Mouse (Mus musculus): ENCODE results near the gene Kdm6b. TPM values are rescaled to one million over a fixed set of nuclear protein-coding genes. Genes with fewer than 3 reads are reported as not detected.

Kdm6b gene
- polyA plus RNA-seq, 1 experiment from 2014 or later = 13.1 TPM

GRCm38 (mm10) chr11:69414421-69415326 is 1.2 kb upstream of the Kdm6b start:
- no peaks in the 10 kb centered on the region for H3K9me3 ChIP-seq (ENCODE audit: control insufficient read depth, low read length)
- peaks cover 2% of the 10 kb centered on the region; the same call in 1 of the 2 replicates for H3K36me3 ChIP-seq (ENCODE audit: control insufficient read depth, insufficient read depth, low read length)
- ATAC-seq (ENCODE audit: low FRiP score, low TSS enrichment) (no peak), DNase-seq (ENCODE audit: low spot score) (no peak)
- peak overlapping the region; percentile 98 for H3K27ac ChIP-seq (replicated peaks)
- WGBS = 14% methylated on average over 4 of the region's 4 CpGs
- H3K4me1 ChIP-seq (replicated peaks; ENCODE audit: control insufficient read depth, insufficient read depth) = peaks cover 20% of the 10 kb centered on the region
- peak overlapping the region; percentile 79 for H3K9ac ChIP-seq (ENCODE audit: low read length)
- no peak for TF ChIP-seq EP300 (optimal IDR thresholded peaks at IDR 0.05)
- H3K4me3 ChIP-seq (ENCODE audit: low read depth, low read length) = peak overlapping the region; percentile 59
- peak overlapping the region; percentile 97 for H3K4me2 ChIP-seq (replicated peaks; ENCODE audit: low read depth)
- no peaks in the 10 kb centered on the region for H3K27me3 ChIP-seq (ENCODE audit: control insufficient read depth, insufficient read depth, low read length)

GRCm38 (mm10) chr11:69412548-69412947 is 927 bp downstream of the Kdm6b start:
- Histone ChIP-seq H3K27ac (replicated peaks) (0 out of 2 replicates have a peak overlapping the region, but pooled peaks have one; percentile 18), H3K4me3 (ENCODE audit: low read depth, low read length) (no peak overlapping the region), H3K9me3 (ENCODE audit: control insufficient read depth, low read length) (no peaks in the 10 kb centered on the region), H3K9ac (ENCODE audit: low read length) (0 out of 2 replicates have a peak overlapping the region, but pooled peaks have one; percentile 8), H3K36me3 (ENCODE audit: control insufficient read depth, insufficient read depth, low read length) (peaks cover 2% of the 10 kb centered on the region; the same call in 1 of the 2 replicates), H3K4me1 (replicated peaks; ENCODE audit: control insufficient read depth, insufficient read depth) (peaks cover 24% of the 10 kb centered on the region), H3K4me2 (replicated peaks; ENCODE audit: low read depth) (peak overlapping the region; percentile 14; the same call in 1 of the 2 replicates), H3K27me3 (ENCODE audit: control insufficient read depth, insufficient read depth, low read length) (no peaks in the 10 kb centered on the region)
- WGBS = 46% methylated on average over 7 of the region's 7 CpGs
- no peak for ATAC-seq (ENCODE audit: low FRiP score, low TSS enrichment)
- TF ChIP-seq EP300 (optimal IDR thresholded peaks at IDR 0.05) (no peak), CTCF (IDR thresholded peaks at IDR 0.05; ENCODE audit: low read depth) (no peak)
- no peak for DNase-seq (ENCODE audit: low spot score)

- H3K36me3 ChIP-seq (ENCODE audit: control insufficient read depth, insufficient read depth, low read length) = peaks cover 9% of the 10 kb centered on the region
- DNase-seq (ENCODE audit: low spot score) (peak; percentile 91), ATAC-seq (ENCODE audit: low FRiP score, low TSS enrichment) (peak; percentile 20)
- peak overlapping the region; percentile 84 for H3K9ac ChIP-seq (ENCODE audit: low read length)
- TF ChIP-seq EP300 (optimal IDR thresholded peaks at IDR 0.05) = no peak
- TF ChIP-seq CTCF (IDR thresholded peaks at IDR 0.05; ENCODE audit: low read depth) = no peak
- H3K9me3 ChIP-seq (ENCODE audit: control insufficient read depth, low read length) = no peaks in the 10 kb centered on the region
- H3K4me1 ChIP-seq (replicated peaks; ENCODE audit: control insufficient read depth, insufficient read depth) = peaks cover 21% of the 10 kb centered on the region
- H3K27me3 ChIP-seq (ENCODE audit: control insufficient read depth, insufficient read depth, low read length) = no peaks in the 10 kb centered on the region
- peak overlapping the region; percentile 73 for H3K4me3 ChIP-seq (ENCODE audit: low read depth, low read length)
- H3K4me2 ChIP-seq (replicated peaks; ENCODE audit: low read depth) = peak overlapping the region; percentile 95
- under 1% methylated on average over 39 of the region's 39 CpGs for WGBS
- H3K27ac ChIP-seq (replicated peaks) = peak overlapping the region; percentile 99
Observed at GRCm38 (mm10) chr11:69411538-69412203, 1.8 kb downstream of the Kdm6b start.

- Histone ChIP-seq H3K27me3 (ENCODE audit: control insufficient read depth, insufficient read depth, low read length) (no peaks in the 10 kb centered on the region), H3K9me3 (ENCODE audit: control insufficient read depth, low read length) (no peaks in the 10 kb centered on the region), H3K27ac (replicated peaks) (peak overlapping the region; percentile 99), H3K4me2 (replicated peaks; ENCODE audit: low read depth) (peak overlapping the region; percentile 95), H3K36me3 (ENCODE audit: control insufficient read depth, insufficient read depth, low read length) (peaks cover 14% of the 10 kb centered on the region), H3K4me3 (ENCODE audit: low read depth, low read length) (peak overlapping the region; percentile 73), H3K4me1 (replicated peaks; ENCODE audit: control insufficient read depth, insufficient read depth) (peaks cover 21% of the 10 kb centered on the region), H3K9ac (ENCODE audit: low read length) (peak overlapping the region; percentile 84)
- DNase-seq (ENCODE audit: low spot score) (peak; percentile 98), ATAC-seq (ENCODE audit: low FRiP score, low TSS enrichment) (peak; percentile 63)
- WGBS = 0% methylated on average over 26 of the region's 26 CpGs
- TF ChIP-seq EP300 (optimal IDR thresholded peaks at IDR 0.05) (peak; percentile 75), CTCF (IDR thresholded peaks at IDR 0.05; ENCODE audit: low read depth) (no peak)
Observed at GRCm38 (mm10) chr11:69411073-69411535, 2.4 kb downstream of the Kdm6b start.

- ATAC-seq (ENCODE audit: low FRiP score, low TSS enrichment) (peak; percentile 19), DNase-seq (ENCODE audit: low spot score) (peak; percentile 76)
- peaks cover 21% of the 10 kb centered on the region for H3K4me1 ChIP-seq (replicated peaks; ENCODE audit: control insufficient read depth, insufficient read depth)
Observed at GRCm38 (mm10) chr11:69410310-69411072, 3.0 kb downstream of the Kdm6b start.

More at GRCm38 (mm10) chr11:69410310-69411072, 3.0 kb downstream of the Kdm6b start:
- TF ChIP-seq CTCF (IDR thresholded peaks at IDR 0.05; ENCODE audit: low read depth) (no peak), EP300 (optimal IDR thresholded peaks at IDR 0.05) (peak; percentile 22)
- Histone ChIP-seq H3K27me3 (ENCODE audit: control insufficient read depth, insufficient read depth, low read length) (no peaks in the 10 kb centered on the region), H3K9ac (ENCODE audit: low read length) (peak overlapping the region; percentile 84), H3K9me3 (ENCODE audit: control insufficient read depth, low read length) (no peaks in the 10 kb centered on the region), H3K4me2 (replicated peaks; ENCODE audit: low read depth) (peak overlapping the region; percentile 95), H3K27ac (replicated peaks) (peak overlapping the region; percentile 99), H3K4me3 (ENCODE audit: low read depth, low read length) (peak overlapping the region; percentile 73), H3K36me3 (ENCODE audit: control insufficient read depth, insufficient read depth, low read length) (peaks cover 20% of the 10 kb centered on the region)
- WGBS = under 1% methylated on average over 38 of the region's 41 CpGs
